Mouse (Mus musculus): ENCODE data around the gene Gid4. TPM values are rescaled to one million over a fixed set of nuclear protein-coding genes. Genes with fewer than 3 reads are reported as not detected.
A peak's percentile ranks its signal among the peaks of the same experiment; 100 is the strongest.

The Gid4 gene
- polyA plus RNA-seq, 1 experiment = 40.6 TPM

DNA sequence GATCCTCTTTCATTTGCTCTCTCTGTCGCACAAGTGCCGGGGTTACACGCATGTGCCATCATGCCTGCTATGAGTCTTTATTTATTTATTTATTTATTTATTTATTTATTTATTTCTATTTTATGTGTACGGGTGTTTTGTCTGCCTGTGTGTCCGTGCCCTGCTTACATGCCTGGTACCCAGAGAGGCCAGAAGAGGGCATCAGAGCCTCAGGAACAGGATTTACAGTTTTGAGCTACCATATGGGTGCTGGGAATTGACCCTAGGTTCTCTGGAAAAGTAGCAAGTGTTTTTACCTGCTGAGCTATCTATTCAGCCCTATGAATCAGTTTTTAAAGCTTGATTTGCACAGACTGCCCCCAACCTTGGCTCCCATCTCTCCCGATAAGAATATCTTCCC lies 33.4 kb upstream of the Gid4 start:
- no peak for TF ChIP-seq EP300 (IDR thresholded peaks at IDR 0.05; ENCODE audit: insufficient read depth, low read depth, low read length)
- TF ChIP-seq CTCF (IDR thresholded peaks at IDR 0.05; ENCODE audit: low read depth, low read length) = peak; percentile 48
- TF ChIP-seq POLR2A (IDR thresholded peaks at IDR 0.05; ENCODE audit: insufficient read depth, low read length) = no peak
- Histone ChIP-seq H3K36me3 (ENCODE audit: control insufficient read depth, insufficient read depth, low read length, poor library complexity, severe bottlenecking) (no peaks in the 10 kb centered on the region), H3K4me1 (ENCODE audit: control insufficient read depth, insufficient read depth, low read length) (no peaks in the 10 kb centered on the region)

DNA sequence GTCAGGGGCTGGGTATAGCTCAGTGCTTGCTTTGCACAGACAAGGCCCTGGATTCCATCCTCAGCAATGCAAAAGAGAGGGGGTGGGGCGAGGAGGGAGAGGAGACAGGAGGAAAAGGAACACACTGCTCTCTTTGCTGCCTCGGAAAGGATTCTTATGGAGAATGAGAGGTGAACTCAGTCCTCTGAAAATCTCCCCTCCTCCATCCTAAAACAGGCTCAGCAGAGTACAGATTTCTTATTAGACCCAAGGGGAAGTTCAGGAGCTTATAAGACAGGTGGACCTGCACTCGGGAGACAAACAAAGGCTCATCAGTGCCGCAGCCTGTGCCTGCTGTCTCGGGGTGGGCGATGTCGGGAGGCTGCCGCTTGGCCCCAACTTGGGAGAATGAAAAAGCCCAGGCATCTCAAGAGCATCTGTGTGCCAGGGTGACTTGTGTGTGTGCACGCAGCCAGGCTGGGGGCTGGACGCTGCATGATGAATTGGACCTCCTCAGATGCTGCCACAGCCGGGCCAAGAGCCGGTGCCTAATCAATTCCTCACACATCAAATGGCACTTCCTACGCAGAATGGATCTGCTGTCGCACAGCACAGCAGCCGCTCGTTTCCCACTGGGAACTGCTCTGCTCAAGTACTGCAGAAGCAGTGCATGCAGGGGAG lies 32.1 kb upstream of the Gid4 start:
- no peaks in the 10 kb centered on the region for H3K9me3 ChIP-seq (replicated peaks; ENCODE audit: control insufficient read depth, insufficient read depth, low read length, poor library complexity, severe bottlenecking)
- no peaks in the 10 kb centered on the region for H3K4me1 ChIP-seq (ENCODE audit: control insufficient read depth, insufficient read depth, low read length)
- H3K9ac ChIP-seq (ENCODE audit: low read depth, poor library complexity, severe bottlenecking) = peak overlapping the region; percentile 29; the same call in 1 of the 2 replicates
- no peaks in the 10 kb centered on the region for H3K36me3 ChIP-seq (ENCODE audit: control insufficient read depth, insufficient read depth, low read length, poor library complexity, severe bottlenecking)
- no peak for TF ChIP-seq EP300 (IDR thresholded peaks at IDR 0.05; ENCODE audit: insufficient read depth, low read depth, low read length)
- no peak for TF ChIP-seq POLR2A (IDR thresholded peaks at IDR 0.05; ENCODE audit: insufficient read depth, low read length)
- H3K4me3 ChIP-seq (ENCODE audit: low read depth, low read length) = peak overlapping the region; percentile 43
- H3K27me3 ChIP-seq (ENCODE audit: control insufficient read depth, insufficient read depth, low read length, poor library complexity, severe bottlenecking) = no peaks in the 10 kb centered on the region
- no peak overlapping the region for H3K27ac ChIP-seq (ENCODE audit: insufficient read depth, low read length)

More for the DNA sequence above, 33.4 kb upstream of the Gid4 start:
- no peak overlapping the region for H3K27ac ChIP-seq (ENCODE audit: insufficient read depth, low read length)
- H3K27me3 ChIP-seq (ENCODE audit: control insufficient read depth, insufficient read depth, low read length, poor library complexity, severe bottlenecking) = no peaks in the 10 kb centered on the region
- no peak overlapping the region for H3K9ac ChIP-seq (ENCODE audit: low read depth, poor library complexity, severe bottlenecking)
- H3K9me3 ChIP-seq (replicated peaks; ENCODE audit: control insufficient read depth, insufficient read depth, low read length, poor library complexity, severe bottlenecking) = no peaks in the 10 kb centered on the region
- no peak overlapping the region for H3K4me3 ChIP-seq (ENCODE audit: low read depth, low read length)

DNA sequence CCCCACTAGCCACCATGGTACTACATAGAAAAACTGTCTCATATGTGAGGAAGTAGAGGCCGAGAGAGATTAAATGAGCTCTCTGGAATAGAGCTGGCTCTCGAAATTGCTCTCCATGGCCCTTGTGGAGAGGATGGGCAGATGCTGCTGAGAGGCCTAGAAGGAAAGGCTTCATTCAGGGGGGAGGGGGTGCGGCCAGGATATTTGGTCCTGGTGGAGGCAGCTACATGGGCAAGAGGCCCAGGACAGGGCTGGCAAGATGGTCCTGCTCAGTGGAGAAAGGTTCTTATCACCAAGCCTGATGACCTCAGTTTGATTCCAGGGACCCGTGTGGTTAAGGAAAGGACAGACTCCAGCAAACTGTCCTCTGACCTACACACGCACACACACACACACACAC lies 31.0 kb upstream of the Gid4 start:
- TF ChIP-seq POLR2A (IDR thresholded peaks at IDR 0.05; ENCODE audit: insufficient read depth, low read length) = no peak
- no peak for TF ChIP-seq EP300 (IDR thresholded peaks at IDR 0.05; ENCODE audit: insufficient read depth, low read depth, low read length)
- no peak for TF ChIP-seq CTCF (IDR thresholded peaks at IDR 0.05; ENCODE audit: low read depth, low read length)
- no peak overlapping the region for H3K27ac ChIP-seq (ENCODE audit: insufficient read depth, low read length)
- H3K9me3 ChIP-seq (replicated peaks; ENCODE audit: control insufficient read depth, insufficient read depth, low read length, poor library complexity, severe bottlenecking) = no peaks in the 10 kb centered on the region
- no peaks in the 10 kb centered on the region for H3K4me1 ChIP-seq (ENCODE audit: control insufficient read depth, insufficient read depth, low read length)
- H3K27me3 ChIP-seq (ENCODE audit: control insufficient read depth, insufficient read depth, low read length, poor library complexity, severe bottlenecking) = no peaks in the 10 kb centered on the region
- H3K36me3 ChIP-seq (ENCODE audit: control insufficient read depth, insufficient read depth, low read length, poor library complexity, severe bottlenecking) = no peaks in the 10 kb centered on the region
- no peak overlapping the region for H3K9ac ChIP-seq (ENCODE audit: low read depth, poor library complexity, severe bottlenecking)
- H3K4me3 ChIP-seq (ENCODE audit: low read depth, low read length) = no peak overlapping the region

DNA sequence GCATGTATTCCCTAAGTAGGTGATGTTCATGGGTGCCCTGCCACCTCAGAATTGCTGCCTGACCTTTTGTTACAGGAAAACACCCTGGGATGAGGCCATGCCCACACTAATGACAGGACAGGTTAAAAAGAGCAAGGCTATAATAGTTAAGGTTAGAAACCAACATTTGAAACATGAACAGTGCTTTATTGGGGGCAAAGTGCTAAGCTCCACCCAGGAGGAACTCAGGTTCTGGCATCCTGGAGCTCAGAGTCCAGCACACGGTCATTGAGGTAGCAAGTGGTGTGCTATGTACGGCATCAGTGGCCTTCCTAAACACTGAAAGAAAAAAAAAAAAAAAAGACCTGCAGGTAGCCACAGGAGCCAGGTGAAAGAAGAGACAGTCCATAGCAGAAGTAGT lies 29.0 kb upstream of the Gid4 start:
- H3K9me3 ChIP-seq (replicated peaks; ENCODE audit: control insufficient read depth, insufficient read depth, low read length, poor library complexity, severe bottlenecking) = no peaks in the 10 kb centered on the region
- H3K9ac ChIP-seq (ENCODE audit: low read depth, poor library complexity, severe bottlenecking) = no peak overlapping the region
- TF ChIP-seq POLR2A (IDR thresholded peaks at IDR 0.05; ENCODE audit: insufficient read depth, low read length) (no peak), CTCF (IDR thresholded peaks at IDR 0.05; ENCODE audit: low read depth, low read length) (no peak), EP300 (IDR thresholded peaks at IDR 0.05; ENCODE audit: insufficient read depth, low read depth, low read length) (no peak)
- H3K4me3 ChIP-seq (ENCODE audit: low read depth, low read length) = no peak overlapping the region
- H3K27ac ChIP-seq (ENCODE audit: insufficient read depth, low read length) = no peak overlapping the region
- H3K27me3 ChIP-seq (ENCODE audit: control insufficient read depth, insufficient read depth, low read length, poor library complexity, severe bottlenecking) = no peaks in the 10 kb centered on the region
- no peaks in the 10 kb centered on the region for H3K36me3 ChIP-seq (ENCODE audit: control insufficient read depth, insufficient read depth, low read length, poor library complexity, severe bottlenecking)
- no peaks in the 10 kb centered on the region for H3K4me1 ChIP-seq (ENCODE audit: control insufficient read depth, insufficient read depth, low read length)

DNA sequence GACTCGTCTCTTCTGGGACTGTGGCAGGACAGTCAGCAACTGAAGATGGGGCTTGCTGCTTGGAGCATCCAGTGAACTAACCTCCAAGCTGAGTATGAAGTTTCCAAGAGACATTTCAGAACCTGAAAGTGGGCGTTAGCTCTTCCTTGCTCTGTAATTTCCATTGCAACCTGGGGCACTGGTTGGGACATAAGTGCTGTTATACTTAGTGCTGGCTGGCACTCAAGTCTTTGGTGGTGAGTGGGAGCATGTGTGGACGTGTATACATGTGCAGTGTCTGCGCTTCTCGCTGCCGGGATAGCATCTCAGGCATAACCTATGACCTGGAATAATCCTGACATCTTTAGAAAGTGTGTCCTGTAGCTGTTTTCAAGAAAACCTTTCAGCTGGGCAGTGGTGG lies 25.6 kb upstream of the Gid4 start:
- H3K9ac ChIP-seq (ENCODE audit: low read depth, poor library complexity, severe bottlenecking) = no peak overlapping the region
- H3K4me3 ChIP-seq (ENCODE audit: low read depth, low read length) = no peak overlapping the region

DNA sequence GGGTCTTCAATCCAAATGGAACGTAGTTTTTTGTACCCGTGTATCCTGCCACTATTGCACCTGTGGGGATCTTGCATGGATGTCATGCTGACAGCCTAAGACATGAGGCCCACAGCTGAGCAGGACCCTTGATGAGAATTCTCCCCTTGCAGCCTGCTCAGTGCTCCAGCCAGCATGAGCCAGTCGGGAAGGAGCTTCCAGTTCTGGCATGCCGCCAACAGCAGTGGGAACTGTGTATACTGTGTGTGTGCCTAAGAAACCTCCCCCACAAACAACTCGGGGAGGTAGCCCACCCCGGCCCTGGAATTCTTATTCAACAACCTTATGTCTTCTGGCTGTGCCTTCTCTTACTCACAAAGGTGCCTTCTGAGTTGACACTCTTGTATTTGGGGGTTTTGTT lies 20.4 kb upstream of the Gid4 start:
- Histone ChIP-seq H3K9ac (ENCODE audit: low read depth, poor library complexity, severe bottlenecking) (no peak overlapping the region), H3K27me3 (ENCODE audit: control insufficient read depth, insufficient read depth, low read length, poor library complexity, severe bottlenecking) (no peaks in the 10 kb centered on the region), H3K9me3 (replicated peaks; ENCODE audit: control insufficient read depth, insufficient read depth, low read length, poor library complexity, severe bottlenecking) (no peaks in the 10 kb centered on the region; the same call in 1 of the 2 replicates), H3K4me3 (ENCODE audit: low read depth, low read length) (no peak overlapping the region), H3K36me3 (ENCODE audit: control insufficient read depth, insufficient read depth, low read length, poor library complexity, severe bottlenecking) (peaks cover 2% of the 10 kb centered on the region; the same call in 1 of the 2 replicates), H3K4me1 (ENCODE audit: control insufficient read depth, insufficient read depth, low read length) (no peaks in the 10 kb centered on the region), H3K27ac (ENCODE audit: insufficient read depth, low read length) (no peak overlapping the region)
- TF ChIP-seq CTCF (IDR thresholded peaks at IDR 0.05; ENCODE audit: low read depth, low read length) (no peak), POLR2A (IDR thresholded peaks at IDR 0.05; ENCODE audit: insufficient read depth, low read length) (no peak), EP300 (IDR thresholded peaks at IDR 0.05; ENCODE audit: insufficient read depth, low read depth, low read length) (no peak)

More for the DNA sequence above, 25.6 kb upstream of the Gid4 start:
- no peaks in the 10 kb centered on the region for H3K36me3 ChIP-seq (ENCODE audit: control insufficient read depth, insufficient read depth, low read length, poor library complexity, severe bottlenecking)
- TF ChIP-seq EP300 (IDR thresholded peaks at IDR 0.05; ENCODE audit: insufficient read depth, low read depth, low read length) (no peak), POLR2A (IDR thresholded peaks at IDR 0.05; ENCODE audit: insufficient read depth, low read length) (no peak), CTCF (IDR thresholded peaks at IDR 0.05; ENCODE audit: low read depth, low read length) (no peak)
- no peak overlapping the region for H3K27ac ChIP-seq (ENCODE audit: insufficient read depth, low read length)
- H3K27me3 ChIP-seq (ENCODE audit: control insufficient read depth, insufficient read depth, low read length, poor library complexity, severe bottlenecking) = no peaks in the 10 kb centered on the region
- H3K4me1 ChIP-seq (ENCODE audit: control insufficient read depth, insufficient read depth, low read length) = no peaks in the 10 kb centered on the region
- no peaks in the 10 kb centered on the region for H3K9me3 ChIP-seq (replicated peaks; ENCODE audit: control insufficient read depth, insufficient read depth, low read length, poor library complexity, severe bottlenecking)

Measured in ES-Bruce4 (cell line).